Mouse (Mus musculus) urinary bladder, adult 18-20 months (tissue): ENCODE measurements around the gene Csrnp3.

Source experiments
- DNase-seq, 2 experiments: peaks; one replicate each; pipeline ENCODE4 v3.0.0; 2022; ENCODE audit warnings: low spot score in 2 of 2, mixed read lengths in 2 of 2

The Csrnp3 gene

GRCm38 (mm10) chr2:65948808-65949207 lies 103.2 kb downstream of the Csrnp3 start:
- DNase-seq, result no peak

- DNase-seq, result no peak
Measured at GRCm38 (mm10) chr2:65953726-65954340, 108.3 kb downstream of the Csrnp3 start.

GRCm38 (mm10) chr2:65955804-65956203 lies 110.2 kb downstream of the Csrnp3 start:
- no peak for DNase-seq

GRCm38 (mm10) chr2:65956727-65957126 lies 111.2 kb downstream of the Csrnp3 start:
- DNase-seq, result no peak

- DNase-seq, result no peak
Measured at GRCm38 (mm10) chr2:65963420-65963819, 117.9 kb downstream of the Csrnp3 start.

GRCm38 (mm10) chr2:65968810-65969209 lies 123.2 kb downstream of the Csrnp3 start:
- no peak for DNase-seq

GRCm38 (mm10) chr2:65973907-65974306 lies 128.3 kb downstream of the Csrnp3 start:
- no peak for DNase-seq

- DNase-seq, result no peak
Measured at GRCm38 (mm10) chr2:65975383-65975782, 129.8 kb downstream of the Csrnp3 start.

- no peak for DNase-seq
Measured at GRCm38 (mm10) chr2:65979338-65980053, 133.9 kb downstream of the Csrnp3 start.

- no peak for DNase-seq
Measured at GRCm38 (mm10) chr2:65981470-65981869, 135.9 kb downstream of the Csrnp3 start.

GRCm38 (mm10) chr2:65981965-65982364 lies 136.4 kb downstream of the Csrnp3 start:
- DNase-seq, result no peak

GRCm38 (mm10) chr2:65985706-65986105 lies 140.1 kb downstream of the Csrnp3 start:
- DNase-seq, result no peak

GRCm38 (mm10) chr2:65987069-65987468 lies 141.5 kb downstream of the Csrnp3 start:
- no peak for DNase-seq

GRCm38 (mm10) chr2:65987588-65987987 lies 142.0 kb downstream of the Csrnp3 start:
- DNase-seq, result no peak

GRCm38 (mm10) chr2:65988788-65989187 lies 143.2 kb downstream of the Csrnp3 start:
- DNase-seq, result no peak

GRCm38 (mm10) chr2:65990108-65990507 lies 144.5 kb downstream of the Csrnp3 start:
- DNase-seq, result no peak

- no peak for DNase-seq
Measured at GRCm38 (mm10) chr2:65990754-65991153, 145.2 kb downstream of the Csrnp3 start.

GRCm38 (mm10) chr2:65993371-65993770 lies 147.8 kb downstream of the Csrnp3 start:
- DNase-seq, result no peak

- DNase-seq, result no peak
Measured at GRCm38 (mm10) chr2:65994886-65995468, 149.4 kb downstream of the Csrnp3 start.

GRCm38 (mm10) chr2:65998747-65999146 lies 153.2 kb downstream of the Csrnp3 start:
- DNase-seq, result no peak

- no peak for DNase-seq
Measured at GRCm38 (mm10) chr2:66008995-66009654, 163.6 kb downstream of the Csrnp3 start.

GRCm38 (mm10) chr2:66009677-66010076 lies 164.1 kb downstream of the Csrnp3 start:
- no peak for DNase-seq

- DNase-seq, result no peak
Measured at GRCm38 (mm10) chr2:66018711-66019110, 173.1 kb downstream of the Csrnp3 start.
